Mouse (Mus musculus): Measurements from ENCODE around the gene Stard9. TPM values are rescaled to one million over a fixed set of nuclear protein-coding genes. Genes with fewer than 3 reads are reported as not detected.

Gene Stard9
- polyA plus RNA-seq, 1 experiment, result 34.7 TPM

GRCm38 (mm10) chr2:120731877-120732530 lies 103.1 kb downstream of the Stard9 start:
- H3K4me3 ChIP-seq (replicated peaks; ENCODE audit: extremely low read depth, low read depth, low read length), result peak overlapping the region; percentile 42
- TF ChIP-seq CTCF (IDR thresholded peaks at IDR 0.05; ENCODE audit: insufficient read depth, low read length) (no peak), POLR2A (IDR thresholded peaks at IDR 0.05; ENCODE audit: borderline replicate concordance, extremely low read depth, low read depth, low read length) (no peak)
- WGBS, result 39% methylated on average over 7 of the region's 7 CpGs

GRCm38 (mm10) chr2:120745496-120745895 lies 116.6 kb downstream of the Stard9 start:
- DNase-seq, result no peak
- Histone ChIP-seq H3K4me3 (replicated peaks; ENCODE audit: extremely low read depth, low read depth, low read length) (no peak overlapping the region), H3K4me1 (ENCODE audit: control insufficient read depth, insufficient read depth, low read length) (no peaks in the 10 kb centered on the region)
- 88% methylated on average over 1 of the region's 1 CpGs for WGBS
- TF ChIP-seq POLR2A (IDR thresholded peaks at IDR 0.05; ENCODE audit: borderline replicate concordance, extremely low read depth, low read depth, low read length) (no peak), CTCF (IDR thresholded peaks at IDR 0.05; ENCODE audit: insufficient read depth, low read length) (no peak)

More at GRCm38 (mm10) chr2:120731877-120732530, 103.1 kb downstream of the Stard9 start:
- DNase-seq, result no peak
- H3K4me1 ChIP-seq (ENCODE audit: control insufficient read depth, insufficient read depth, low read length), result peaks cover 14% of the 10 kb centered on the region

GRCm38 (mm10) chr2:120748041-120748440 lies 119.1 kb downstream of the Stard9 start:
- TF ChIP-seq POLR2A (IDR thresholded peaks at IDR 0.05; ENCODE audit: borderline replicate concordance, extremely low read depth, low read depth, low read length) (no peak), CTCF (IDR thresholded peaks at IDR 0.05; ENCODE audit: insufficient read depth, low read length) (no peak)
- no peaks in the 10 kb centered on the region for H3K4me1 ChIP-seq (ENCODE audit: control insufficient read depth, insufficient read depth, low read length)
- WGBS, result 96% methylated on average over 2 of the region's 2 CpGs
- DNase-seq, result no peak
- no peak overlapping the region for H3K4me3 ChIP-seq (replicated peaks; ENCODE audit: extremely low read depth, low read depth, low read length)

GRCm38 (mm10) chr2:120761922-120762321 lies 133.0 kb downstream of the Stard9 start:
- H3K4me1 ChIP-seq (ENCODE audit: control insufficient read depth, insufficient read depth, low read length), result no peaks in the 10 kb centered on the region
- no peak overlapping the region for H3K4me3 ChIP-seq (replicated peaks; ENCODE audit: extremely low read depth, low read depth, low read length)
- no peak for DNase-seq
- TF ChIP-seq CTCF (IDR thresholded peaks at IDR 0.05; ENCODE audit: insufficient read depth, low read length) (no peak), POLR2A (IDR thresholded peaks at IDR 0.05; ENCODE audit: borderline replicate concordance, extremely low read depth, low read depth, low read length) (no peak)

GRCm38 (mm10) chr2:120770265-120770935 lies 141.5 kb downstream of the Stard9 start:
- no peak overlapping the region for H3K4me3 ChIP-seq (replicated peaks; ENCODE audit: extremely low read depth, low read depth, low read length)
- 86% methylated on average over 2 of the region's 2 CpGs for WGBS
- H3K4me1 ChIP-seq (ENCODE audit: control insufficient read depth, insufficient read depth, low read length), result no peaks in the 10 kb centered on the region
- no peak for TF ChIP-seq POLR2A (IDR thresholded peaks at IDR 0.05; ENCODE audit: borderline replicate concordance, extremely low read depth, low read depth, low read length)
- TF ChIP-seq CTCF (IDR thresholded peaks at IDR 0.05; ENCODE audit: insufficient read depth, low read length), result no peak
- DNase-seq, result no peak

Other genes starting within 250 kb of the Stard9 start
- 10.5 and 16.7 TPM in 2 replicates for gene Ganc, start 225.2 kb upstream of the Stard9 start, polyA plus RNA-seq (2012; rRNA removed)
- gene Tmem87a, start 225.0 kb upstream of the Stard9 start, polyA plus RNA-seq (2012; rRNA removed), result 8.5 and 15.7 TPM in 2 replicates
- gene Capn3, start 173.1 kb upstream of the Stard9 start, polyA plus RNA-seq (2012; rRNA removed), result 0.54 and 3.5 TPM in 2 replicates
- gene Zfp106, start 65.3 kb upstream of the Stard9 start, polyA plus RNA-seq (2012; rRNA removed), result 48.6 and 51.0 TPM in 2 replicates
- gene Snap23, start 61.5 kb upstream of the Stard9 start, polyA plus RNA-seq (2012; rRNA removed), result 5.2 and 11.1 TPM in 2 replicates
- 2.1 and 3.2 TPM in 2 replicates for gene Haus2, start 19.7 kb upstream of the Stard9 start, polyA plus RNA-seq (2012; rRNA removed)
- gene Lrrc57, start 19.6 kb upstream of the Stard9 start, polyA plus RNA-seq (2012; rRNA removed), result 9.3 and 12.9 TPM in 2 replicates
- gene Cdan1, start 221.0 kb downstream of the Stard9 start, polyA plus RNA-seq (2012; rRNA removed), result 14.4 and 15.6 TPM in 2 replicates
- 3.9 and 4.0 TPM in 2 replicates for gene Ttbk2, start 221.5 kb downstream of the Stard9 start, polyA plus RNA-seq (2012; rRNA removed)

Measured in lung, adult 2 months (tissue).